Comparison of ENCODE assay signal across 26 mouse cellular contexts in the genomic region with DNA sequence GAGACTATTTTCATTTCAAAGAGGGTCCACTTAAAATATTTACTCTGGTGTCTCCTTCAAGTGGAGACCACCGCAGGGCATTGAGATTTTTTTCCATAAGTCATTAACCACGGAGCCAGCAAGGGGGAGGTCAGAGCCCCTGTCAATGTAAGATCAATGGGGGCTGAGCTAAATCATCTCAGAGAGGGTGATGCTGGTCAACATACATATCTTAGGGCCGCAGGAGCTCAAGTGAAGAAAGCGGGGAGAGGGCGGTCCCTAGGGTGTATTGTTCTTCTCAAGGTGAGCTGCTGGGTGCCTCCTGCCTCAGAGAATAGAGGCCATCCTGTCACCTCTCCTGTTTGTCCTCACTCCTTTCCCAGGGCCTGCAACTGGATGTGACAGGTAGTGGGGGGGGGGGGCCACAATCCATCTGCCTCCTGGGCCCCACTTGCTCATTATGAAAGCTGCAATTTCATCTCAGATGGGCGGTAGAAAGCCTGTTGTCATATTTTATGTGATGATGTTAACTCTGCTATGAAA. TPM values are rescaled to one million over a fixed set of nuclear protein-coding genes. Genes with fewer than 3 reads are reported as not detected.
"Had no signal": no experiment of that assay in that cellular context is flagged by ENCODE, and none has a peak within 500 bp of the region (broad histone marks: within the 10 kb centered on the region; RNA-seq: fewer than 3 reads in every experiment).

No protein-coding gene starts in this region.

- H3K9ac ChIP-seq: limb, embryonic 13.5 days; liver, embryonic 12.5 days; liver, embryonic 15.5 days; lung, embryonic 15.5 days; midbrain, embryonic 15.5 days had no signal

- H3K36me3 ChIP-seq: limb, embryonic 10.5 days; limb, embryonic 13.5 days; liver, embryonic 12.5 days; liver, embryonic 15.5 days; lung, embryonic 15.5 days; midbrain, embryonic 15.5 days had no signal

- DNase-seq: kidney, adult 2 months; kidney, postnatal 25 days; layer of hippocampus, adult 9-11 months; liver; lung, adult 18-20 months; lung, postnatal 10 days; lung, postnatal 4 days; right cerebral cortex, adult 18-20 months; right cerebral cortex, postnatal 14 days; right cerebral cortex, postnatal 4 days; thymus, adult 2 months; thymus, postnatal 14 days; thymus, postnatal 4 days had no signal

- H3K4me3 ChIP-seq: layer of hippocampus, adult 2 months; limb, embryonic 10.5 days; limb, embryonic 13.5 days; liver, embryonic 12.5 days; liver, embryonic 15.5 days; lung, embryonic 15.5 days; midbrain, embryonic 15.5 days; myocyte had no signal

- H3K27ac ChIP-seq: kidney, postnatal 0 days; layer of hippocampus, adult 2 months; limb, embryonic 10.5 days; limb, embryonic 13.5 days; liver, embryonic 12.5 days; liver, embryonic 15.5 days; lung, embryonic 15.5 days; midbrain, embryonic 15.5 days; stomach, postnatal 0 days had no signal

- ATAC-seq: intestine, postnatal 0 days; liver, embryonic 12.5 days; midbrain, embryonic 15.5 days had no signal

- H3K4me1 ChIP-seq: limb, embryonic 13.5 days; liver, embryonic 12.5 days; liver, embryonic 15.5 days; lung, embryonic 15.5 days; midbrain, embryonic 15.5 days had no signal

- H3K4me2 ChIP-seq: limb, embryonic 13.5 days; liver, embryonic 12.5 days; liver, embryonic 15.5 days; lung, embryonic 15.5 days; midbrain, embryonic 15.5 days had no signal

- H3K9me3 ChIP-seq: limb, embryonic 10.5 days; limb, embryonic 13.5 days; liver, embryonic 12.5 days; liver, embryonic 15.5 days; lung, embryonic 15.5 days; midbrain, embryonic 15.5 days had no signal

- H3K27me3 ChIP-seq: limb, embryonic 13.5 days; liver, embryonic 12.5 days; liver, embryonic 15.5 days; lung, embryonic 15.5 days; midbrain, embryonic 15.5 days had no signal

RNA-seq across cellular contexts. Expression of gene Nhlh2, which starts 18.8 kb away (rescaled TPM):
- polyA plus RNA-seq: intestine, postnatal 0 days; kidney, adult 2 months; kidney, embryonic 14.5 days; kidney, postnatal 0 days; liver, embryonic 12.5 days; liver, embryonic 15.5 days; stomach, embryonic 14.5 days; stomach, postnatal 0 days had no signal
